Mouse (Mus musculus): ENCODE measurements around the gene Creld2. TPM values are rescaled to one million over a fixed set of nuclear protein-coding genes. Genes with fewer than 3 reads are reported as not detected.

The Creld2 gene
- polyA plus RNA-seq, 1 experiment from 2014 or later: 65.8 TPM

DNA sequence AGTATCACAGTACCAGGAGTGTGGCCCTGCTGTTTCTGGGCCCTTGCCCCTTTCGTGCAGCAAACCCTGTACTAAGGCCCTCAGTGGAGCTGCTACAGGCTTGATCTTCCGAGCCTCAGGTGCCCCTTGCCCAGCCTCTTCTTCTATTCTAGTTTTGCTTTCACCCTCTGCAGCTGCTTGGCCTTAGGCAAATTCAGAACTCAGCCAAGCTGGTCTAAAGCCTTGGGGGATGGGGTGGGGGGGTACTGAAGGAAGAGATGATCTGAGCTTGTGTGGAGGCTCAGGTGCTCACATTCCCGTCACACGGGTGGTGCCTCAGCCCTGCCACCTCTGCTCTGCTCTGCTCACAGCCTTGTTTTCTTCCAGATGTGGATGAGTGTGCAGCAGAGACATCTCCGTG lies 3.9 kb downstream of the Creld2 start:
- ATAC-seq (no peak), DNase-seq (ENCODE audit: low spot score) (no peak)
- H3K4me2 ChIP-seq (ENCODE audit: low read length): no peak overlapping the region
- 91% methylated on average over 5 of the region's 5 CpGs for WGBS
- no peaks in the 10 kb centered on the region for H3K9me3 ChIP-seq (replicated peaks; ENCODE audit: control insufficient read depth, low read length)
- H3K4me3 ChIP-seq (ENCODE audit: low read depth, low read length): no peak overlapping the region
- peaks cover 56% of the 10 kb centered on the region for H3K36me3 ChIP-seq (ENCODE audit: control insufficient read depth, insufficient read depth, low read length)
- no peak overlapping the region for H3K27ac ChIP-seq (ENCODE audit: low read depth, low read length)
- peaks cover 11% of the 10 kb centered on the region for H3K4me1 ChIP-seq (ENCODE audit: control insufficient read depth, insufficient read depth, low read length)
- no peaks in the 10 kb centered on the region for H3K27me3 ChIP-seq (replicated peaks; ENCODE audit: control insufficient read depth, insufficient read depth, low read length)
- no peak overlapping the region for H3K9ac ChIP-seq (ENCODE audit: low read length)

- DNase-seq (ENCODE audit: low spot score) (no peak), ATAC-seq (no peak)
- Histone ChIP-seq H3K27me3 (replicated peaks; ENCODE audit: control insufficient read depth, insufficient read depth, low read length) (no peaks in the 10 kb centered on the region), H3K4me1 (ENCODE audit: control insufficient read depth, insufficient read depth, low read length) (no peaks in the 10 kb centered on the region), H3K27ac (ENCODE audit: low read depth, low read length) (no peak overlapping the region), H3K4me2 (ENCODE audit: low read length) (no peak overlapping the region), H3K9me3 (replicated peaks; ENCODE audit: control insufficient read depth, low read length) (no peaks in the 10 kb centered on the region), H3K4me3 (ENCODE audit: low read depth, low read length) (no peak overlapping the region), H3K36me3 (ENCODE audit: control insufficient read depth, insufficient read depth, low read length) (peaks cover 48% of the 10 kb centered on the region), H3K9ac (ENCODE audit: low read length) (no peak overlapping the region)
- WGBS: 88% methylated on average over 6 of the region's 6 CpGs
Measured at GRCm38 (mm10) chr15:88827466-88827865, 8.0 kb downstream of the Creld2 start.

GRCm38 (mm10) chr15:88827991-88828799 lies 8.7 kb downstream of the Creld2 start:
- 26% methylated on average over 9 of the region's 9 CpGs for WGBS
- H3K9ac ChIP-seq (ENCODE audit: low read length): no peak overlapping the region

DNA sequence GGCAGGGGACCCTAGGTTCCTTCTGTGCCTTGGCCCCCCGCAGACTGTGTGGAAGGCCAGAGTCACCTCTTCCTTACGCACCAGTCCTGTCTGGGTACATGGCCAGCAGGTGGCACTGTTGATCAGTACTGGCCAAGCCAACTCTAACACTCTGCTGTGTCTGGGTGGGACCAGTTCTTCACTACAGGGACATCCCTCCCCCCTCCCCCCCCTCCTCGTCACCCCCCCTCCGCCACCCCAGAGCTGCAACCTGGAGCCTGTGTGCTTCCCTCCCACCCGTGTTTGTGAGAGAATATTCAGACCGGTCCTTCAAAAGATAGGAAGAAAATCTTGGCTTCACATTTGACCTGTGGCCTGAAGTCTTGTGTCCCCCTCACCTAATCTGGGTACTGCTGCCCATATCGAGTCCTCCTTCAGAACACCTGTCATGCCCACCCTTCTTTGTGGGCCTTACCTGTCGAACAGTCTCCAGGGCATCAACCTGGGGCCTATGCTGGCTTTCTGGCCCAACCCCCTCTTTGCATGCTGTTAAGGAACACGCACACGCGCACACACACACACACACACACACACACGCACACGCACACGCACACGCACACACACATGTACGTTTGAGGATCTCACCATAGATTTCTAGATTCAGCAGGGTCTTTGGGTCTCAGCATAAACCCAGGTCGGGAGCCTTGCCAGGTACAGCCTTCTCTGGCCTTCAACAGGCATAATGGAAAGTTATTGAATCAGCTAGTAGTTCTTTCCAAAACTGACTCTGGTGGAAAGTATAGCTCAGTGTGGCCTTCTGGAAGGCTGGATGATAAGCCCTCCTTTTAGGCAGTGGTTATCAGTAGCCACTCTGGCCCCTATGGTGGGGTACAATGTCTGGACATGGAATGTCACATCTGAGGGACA lies 9.6 kb downstream of the Creld2 start:
- Histone ChIP-seq H3K27me3 (replicated peaks; ENCODE audit: control insufficient read depth, insufficient read depth, low read length) (no peaks in the 10 kb centered on the region), H3K4me1 (ENCODE audit: control insufficient read depth, insufficient read depth, low read length) (no peaks in the 10 kb centered on the region), H3K27ac (ENCODE audit: low read depth, low read length) (no peak overlapping the region), H3K4me2 (ENCODE audit: low read length) (no peak overlapping the region), H3K9ac (ENCODE audit: low read length) (no peak overlapping the region; the same call in 1 of the 2 replicates), H3K36me3 (ENCODE audit: control insufficient read depth, insufficient read depth, low read length) (peaks cover 32% of the 10 kb centered on the region), H3K9me3 (replicated peaks; ENCODE audit: control insufficient read depth, low read length) (no peaks in the 10 kb centered on the region), H3K4me3 (ENCODE audit: low read depth, low read length) (no peak overlapping the region)
- peak; percentile 96 for ATAC-seq
- peak; percentile 91 for DNase-seq (ENCODE audit: low spot score)
- WGBS: 53% methylated on average over 17 of the region's 17 CpGs

More at GRCm38 (mm10) chr15:88827991-88828799, 8.7 kb downstream of the Creld2 start:
- DNase-seq (ENCODE audit: low spot score): no peak
- no peak overlapping the region for H3K27ac ChIP-seq (ENCODE audit: low read depth, low read length)
- H3K27me3 ChIP-seq (replicated peaks; ENCODE audit: control insufficient read depth, insufficient read depth, low read length): no peaks in the 10 kb centered on the region
- no peaks in the 10 kb centered on the region for H3K4me1 ChIP-seq (ENCODE audit: control insufficient read depth, insufficient read depth, low read length)
- no peak overlapping the region for H3K4me2 ChIP-seq (ENCODE audit: low read length)
- H3K4me3 ChIP-seq (ENCODE audit: low read depth, low read length): no peak overlapping the region
- peak; percentile 60 for ATAC-seq
- no peaks in the 10 kb centered on the region for H3K9me3 ChIP-seq (replicated peaks; ENCODE audit: control insufficient read depth, low read length)
- H3K36me3 ChIP-seq (ENCODE audit: control insufficient read depth, insufficient read depth, low read length): peaks cover 41% of the 10 kb centered on the region

- H3K9me3 ChIP-seq (replicated peaks; ENCODE audit: control insufficient read depth, low read length): no peaks in the 10 kb centered on the region
- no peak overlapping the region for H3K4me2 ChIP-seq (ENCODE audit: low read length)
- H3K4me3 ChIP-seq (ENCODE audit: low read depth, low read length): no peak overlapping the region
- DNase-seq (ENCODE audit: low spot score) (no peak), ATAC-seq (no peak)
- H3K36me3 ChIP-seq (ENCODE audit: control insufficient read depth, insufficient read depth, low read length): peaks cover 23% of the 10 kb centered on the region
- no peaks in the 10 kb centered on the region for H3K4me1 ChIP-seq (ENCODE audit: control insufficient read depth, insufficient read depth, low read length)
- WGBS: 82% methylated on average over 6 of the region's 6 CpGs
- no peak overlapping the region for H3K9ac ChIP-seq (ENCODE audit: low read length)
- no peaks in the 10 kb centered on the region for H3K27me3 ChIP-seq (replicated peaks; ENCODE audit: control insufficient read depth, insufficient read depth, low read length)
- H3K27ac ChIP-seq (ENCODE audit: low read depth, low read length): no peak overlapping the region
Measured at GRCm38 (mm10) chr15:88829791-88830440, 10.5 kb downstream of the Creld2 start.

GRCm38 (mm10) chr15:88830696-88831095 lies 11.2 kb downstream of the Creld2 start:
- ATAC-seq: no peak
- Histone ChIP-seq H3K4me3 (ENCODE audit: low read depth, low read length) (no peak overlapping the region), H3K27ac (ENCODE audit: low read depth, low read length) (no peak overlapping the region), H3K27me3 (replicated peaks; ENCODE audit: control insufficient read depth, insufficient read depth, low read length) (no peaks in the 10 kb centered on the region), H3K9ac (ENCODE audit: low read length) (no peak overlapping the region), H3K9me3 (replicated peaks; ENCODE audit: control insufficient read depth, low read length) (no peaks in the 10 kb centered on the region), H3K4me2 (ENCODE audit: low read length) (no peak overlapping the region), H3K36me3 (ENCODE audit: control insufficient read depth, insufficient read depth, low read length) (peaks cover 16% of the 10 kb centered on the region), H3K4me1 (ENCODE audit: control insufficient read depth, insufficient read depth, low read length) (no peaks in the 10 kb centered on the region)
- 80% methylated on average over 5 of the region's 5 CpGs for WGBS
- DNase-seq (ENCODE audit: low spot score): no peak

DNA sequence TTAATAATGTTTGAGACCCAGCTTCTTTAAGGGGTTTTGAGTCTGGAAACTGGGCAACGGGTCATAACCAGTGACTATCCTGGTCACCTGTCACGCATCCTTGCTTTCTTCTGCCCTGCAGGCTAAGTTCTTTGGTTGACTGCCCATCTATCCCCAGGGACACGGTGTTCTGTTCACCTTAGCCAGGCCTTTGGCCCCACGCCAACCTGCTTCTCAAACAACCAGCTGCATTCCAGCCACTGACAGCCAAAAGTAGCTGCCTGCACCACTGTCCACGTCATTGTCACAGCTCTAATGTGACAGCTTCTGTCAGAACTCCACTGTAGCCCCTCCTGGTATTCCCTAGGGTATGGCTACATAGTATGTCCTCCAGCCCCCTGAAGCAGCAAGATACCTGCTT lies 12.0 kb downstream of the Creld2 start:
- H3K4me1 ChIP-seq (ENCODE audit: control insufficient read depth, insufficient read depth, low read length): no peaks in the 10 kb centered on the region
- H3K4me3 ChIP-seq (ENCODE audit: low read depth, low read length): no peak overlapping the region
- no peaks in the 10 kb centered on the region for H3K27me3 ChIP-seq (replicated peaks; ENCODE audit: control insufficient read depth, insufficient read depth, low read length)
- no peak overlapping the region for H3K9ac ChIP-seq (ENCODE audit: low read length)
- DNase-seq (ENCODE audit: low spot score) (no peak), ATAC-seq (no peak)
- H3K4me2 ChIP-seq (ENCODE audit: low read length): no peak overlapping the region
- no peaks in the 10 kb centered on the region for H3K9me3 ChIP-seq (replicated peaks; ENCODE audit: control insufficient read depth, low read length)
- no peak overlapping the region for H3K27ac ChIP-seq (ENCODE audit: low read depth, low read length)
- H3K36me3 ChIP-seq (ENCODE audit: control insufficient read depth, insufficient read depth, low read length): peaks cover 8% of the 10 kb centered on the region
- 54% methylated on average over 5 of the region's 5 CpGs for WGBS

DNA sequence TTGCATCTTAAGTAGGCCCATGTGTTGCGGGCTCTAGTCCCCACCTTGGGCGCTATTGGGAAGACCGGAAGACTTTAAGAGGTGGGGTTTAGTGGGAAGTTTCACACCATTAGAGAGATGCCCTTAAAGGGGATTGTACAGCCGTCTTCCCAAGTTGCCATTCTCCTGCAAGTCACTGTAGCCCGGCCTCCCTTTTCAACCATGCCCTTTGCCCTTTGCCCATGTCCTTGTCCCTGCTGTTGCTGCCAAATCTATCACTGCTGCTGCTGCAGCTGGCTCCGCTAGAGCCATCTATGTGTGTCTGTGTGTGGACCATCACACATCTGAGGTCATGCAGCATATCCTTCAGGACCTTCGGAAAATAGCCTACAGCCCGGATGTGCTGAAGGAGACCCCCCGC lies 13.1 kb downstream of the Creld2 start:
- Histone ChIP-seq H3K9ac (ENCODE audit: low read length) (no peak overlapping the region), H3K9me3 (replicated peaks; ENCODE audit: control insufficient read depth, low read length) (no peaks in the 10 kb centered on the region), H3K36me3 (ENCODE audit: control insufficient read depth, insufficient read depth, low read length) (no peaks in the 10 kb centered on the region), H3K4me2 (ENCODE audit: low read length) (no peak overlapping the region), H3K27ac (ENCODE audit: low read depth, low read length) (no peak overlapping the region), H3K27me3 (replicated peaks; ENCODE audit: control insufficient read depth, insufficient read depth, low read length) (no peaks in the 10 kb centered on the region), H3K4me3 (ENCODE audit: low read depth, low read length) (no peak overlapping the region), H3K4me1 (ENCODE audit: control insufficient read depth, insufficient read depth, low read length) (peaks cover under 1% of the 10 kb centered on the region; the same call in 1 of the 2 replicates)
- DNase-seq (ENCODE audit: low spot score) (no peak), ATAC-seq (no peak)
- WGBS: 86% methylated on average over 9 of the region's 9 CpGs
